Mouse (Mus musculus) heart, embryonic 15.5 days (tissue): ENCODE measurements around the gene Foxp2. TPM values are rescaled to one million over a fixed set of nuclear protein-coding genes. Genes with fewer than 3 reads are reported as not detected.
A peak's percentile ranks its signal among the peaks of the same experiment; 100 is the strongest.

Experiments used
- ATAC-seq: fragments of 200-750 bp; cut with Nextera tagmentation; replicated peaks from 2 replicates; pipeline ENCODE4 v1.8.0; 2017; ENCODE audit warnings: low read depth, moderate TSS enrichment; ENCODE audit not compliant: insufficient number of reproducible peaks, insufficient read depth, low FRiP score
- H3K27ac ChIP-seq: fragments of 300-500 bp; sonication (generic); 2 replicates; pipeline ENCODE4 v1.5.1; 2015; ENCODE audit warnings: mild to moderate bottlenecking, inconsistent platforms
- H3K27me3 ChIP-seq: fragments of 300-500 bp; sonication (generic); 2 replicates; pipeline ENCODE4 v1.6.1; 2015; ENCODE audit warnings: inconsistent platforms
- H3K36me3 ChIP-seq: fragments of 300-500 bp; sonication (generic); 2 replicates; pipeline ENCODE4 v1.6.1; 2015; ENCODE audit warnings: mild to moderate bottlenecking, inconsistent platforms
- H3K4me1 ChIP-seq: fragments of 300-500 bp; sonication (generic); replicated peaks from 2 replicates; pipeline ENCODE4 v1.6.1; 2015; ENCODE audit warnings: inconsistent platforms
- H3K4me2 ChIP-seq: fragments of 300-500 bp; sonication (generic); 2 replicates; pipeline ENCODE4 v1.6.1; 2015; ENCODE audit warnings: inconsistent platforms, mild to moderate bottlenecking, moderate library complexity
- H3K4me3 ChIP-seq: fragments of 300-500 bp; sonication (generic); 2 replicates; pipeline ENCODE4 v1.5.1; 2015; ENCODE audit warnings: mild to moderate bottlenecking, inconsistent platforms
- H3K9ac ChIP-seq: fragments of 300-500 bp; sonication (generic); 2 replicates; pipeline ENCODE4 v1.6.1; 2015; ENCODE audit warnings: mild to moderate bottlenecking, inconsistent platforms
- H3K9me3 ChIP-seq: fragments of 300-500 bp; sonication (generic); replicated peaks from 2 replicates; pipeline ENCODE4 v1.6.1; 2016; ENCODE audit warnings: inconsistent platforms
- WGBS: fragments of 180-500 bp; shearing (Covaris S2); methylation state at CpG from one replicate; pipeline ENCODE4 v1.1.7; 2015; ENCODE audit warnings: mixed read lengths; 5-methylcytosine and 5-hydroxymethylcytosine counted together
- polyA plus RNA-seq: library from polyadenylated mRNA; unstranded; fragments of >200 nt; fragmentation: Nextera tagmentation; extraction: Ambion mirVana; gene quantifications from 2 replicates; pipeline ENCODE4 v1.2.1, GENCODE M21; 2015

The Foxp2 gene
- polyA plus RNA-seq, 1 experiment from 2014 or later: 8.5 TPM

DNA sequence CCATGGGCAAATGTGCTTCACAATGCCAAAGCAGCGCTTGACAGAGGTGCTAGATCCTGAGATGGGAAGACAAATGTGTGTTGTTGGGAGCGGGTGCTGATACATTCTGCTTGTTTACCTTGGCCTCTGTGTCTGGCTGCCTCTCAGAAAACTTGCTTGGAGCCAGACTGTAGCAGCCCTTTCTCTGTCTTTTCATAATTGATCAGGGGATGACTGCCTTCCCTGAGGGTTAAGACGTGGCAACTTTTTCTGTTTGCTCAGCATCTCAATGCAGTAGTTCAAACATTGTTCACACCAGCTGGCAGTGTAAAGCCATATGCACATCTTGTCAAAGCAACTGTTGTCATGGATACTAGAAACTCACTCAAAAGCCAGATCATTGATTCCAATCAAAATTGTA lies 384.1 kb downstream of the Foxp2 start:
- Histone ChIP-seq H3K36me3 (no peaks in the 10 kb centered on the region), H3K9me3 (no peaks in the 10 kb centered on the region), H3K27ac (no peak overlapping the region), H3K4me1 (no peaks in the 10 kb centered on the region), H3K9ac (no peak overlapping the region), H3K27me3 (no peaks in the 10 kb centered on the region), H3K4me3 (no peak overlapping the region), H3K4me2 (no peak overlapping the region)
- WGBS: 50% methylated on average over 3 of the region's 3 CpGs
- no peak for ATAC-seq

DNA sequence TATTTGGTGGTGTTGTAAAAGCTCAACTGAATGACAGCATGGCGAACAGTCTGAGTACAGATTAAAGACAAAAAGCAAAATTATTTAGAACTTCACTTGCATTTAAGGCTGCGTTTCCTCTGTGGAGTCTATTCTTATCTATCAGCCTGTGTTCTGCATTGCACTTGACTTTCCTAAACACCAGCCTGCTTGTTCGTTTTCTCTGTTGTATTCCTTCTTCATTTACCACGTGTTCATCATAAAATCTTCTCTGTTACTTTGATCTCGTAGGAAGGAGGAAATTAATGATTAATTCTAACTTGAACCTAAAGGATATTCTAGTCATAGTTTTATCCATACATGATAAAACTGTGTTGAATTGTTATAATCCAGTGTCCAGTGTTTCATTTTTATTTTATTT lies 392.9 kb downstream of the Foxp2 start:
- no peak overlapping the region for H3K27ac ChIP-seq
- H3K4me3 ChIP-seq: no peak overlapping the region
- H3K27me3 ChIP-seq: no peaks in the 10 kb centered on the region
- 62% methylated on average over 5 of the region's 5 CpGs for WGBS
- no peaks in the 10 kb centered on the region for H3K9me3 ChIP-seq
- H3K4me2 ChIP-seq: no peak overlapping the region
- no peaks in the 10 kb centered on the region for H3K36me3 ChIP-seq
- no peak overlapping the region for H3K9ac ChIP-seq
- no peak for ATAC-seq
- H3K4me1 ChIP-seq: no peaks in the 10 kb centered on the region

- WGBS: 3% methylated on average over 1 of the region's 1 CpGs
- Histone ChIP-seq H3K36me3 (no peaks in the 10 kb centered on the region), H3K4me1 (no peaks in the 10 kb centered on the region), H3K4me2 (no peak overlapping the region), H3K4me3 (no peak overlapping the region), H3K9me3 (no peaks in the 10 kb centered on the region), H3K27me3 (no peaks in the 10 kb centered on the region), H3K9ac (no peak overlapping the region), H3K27ac (no peak overlapping the region)
- ATAC-seq: no peak
These were observed 398.1 kb downstream of the Foxp2 start for GRCm38 (mm10) chr6:15299279-15299678.

DNA sequence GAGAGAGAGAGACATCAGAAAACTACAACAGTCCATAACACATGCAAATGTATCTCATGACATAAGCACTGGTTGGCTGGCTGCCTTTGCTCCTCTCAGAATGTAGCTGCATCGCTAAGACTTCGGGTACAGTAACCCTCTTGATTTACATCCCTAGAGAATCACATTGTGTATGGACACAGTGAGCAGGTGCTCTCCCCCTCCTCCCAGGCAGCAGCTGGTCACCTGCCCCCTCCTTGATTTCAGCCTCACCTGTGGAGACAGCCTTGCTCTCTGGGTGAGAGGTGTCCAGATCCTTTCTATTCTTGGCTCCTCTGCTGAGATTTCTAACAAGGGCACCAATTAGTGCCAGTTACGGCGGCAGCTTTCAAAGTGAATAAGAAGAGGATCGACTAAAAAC lies 409.5 kb downstream of the Foxp2 start:
- Histone ChIP-seq H3K9ac (no peak overlapping the region), H3K9me3 (no peaks in the 10 kb centered on the region), H3K27me3 (no peaks in the 10 kb centered on the region), H3K4me1 (0 out of 2 replicates have a peak, but pooled peaks cover 3% of the 10 kb centered on the region), H3K27ac (no peak overlapping the region), H3K4me3 (no peak overlapping the region), H3K36me3 (no peaks in the 10 kb centered on the region), H3K4me2 (no peak overlapping the region; the same call in 1 of the 2 replicates)
- WGBS: 50% methylated on average over 5 of the region's 5 CpGs
- no peak for ATAC-seq

DNA sequence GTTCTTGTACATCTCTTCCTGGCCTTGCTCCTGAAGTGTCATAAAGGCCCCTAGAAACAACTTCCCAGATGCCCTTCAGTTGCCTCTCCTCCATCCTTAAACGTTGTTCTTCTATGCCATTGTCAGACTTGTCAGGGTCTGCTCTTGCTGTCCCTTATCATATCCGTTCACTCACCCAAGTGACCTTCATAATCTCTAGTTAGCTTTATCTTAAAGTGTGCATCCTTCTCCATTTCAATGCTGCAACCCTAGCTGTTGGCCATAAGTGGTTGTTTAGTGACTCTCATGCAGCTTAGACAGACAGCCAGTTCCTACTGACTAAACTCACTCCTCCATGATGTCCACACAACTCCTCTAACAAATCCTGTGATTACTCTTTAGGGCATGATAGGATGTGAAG lies 415.8 kb downstream of the Foxp2 start:
- H3K4me1 ChIP-seq: peaks cover 6% of the 10 kb centered on the region; the same call in 1 of the 2 replicates
- H3K9ac ChIP-seq: no peak overlapping the region
- ATAC-seq: no peak
- no peaks in the 10 kb centered on the region for H3K27me3 ChIP-seq
- H3K4me3 ChIP-seq: no peak overlapping the region
- no peak overlapping the region for H3K27ac ChIP-seq
- no peak overlapping the region for H3K4me2 ChIP-seq
- 37% methylated on average over 2 of the region's 2 CpGs for WGBS
- H3K36me3 ChIP-seq: no peaks in the 10 kb centered on the region
- no peaks in the 10 kb centered on the region for H3K9me3 ChIP-seq

DNA sequence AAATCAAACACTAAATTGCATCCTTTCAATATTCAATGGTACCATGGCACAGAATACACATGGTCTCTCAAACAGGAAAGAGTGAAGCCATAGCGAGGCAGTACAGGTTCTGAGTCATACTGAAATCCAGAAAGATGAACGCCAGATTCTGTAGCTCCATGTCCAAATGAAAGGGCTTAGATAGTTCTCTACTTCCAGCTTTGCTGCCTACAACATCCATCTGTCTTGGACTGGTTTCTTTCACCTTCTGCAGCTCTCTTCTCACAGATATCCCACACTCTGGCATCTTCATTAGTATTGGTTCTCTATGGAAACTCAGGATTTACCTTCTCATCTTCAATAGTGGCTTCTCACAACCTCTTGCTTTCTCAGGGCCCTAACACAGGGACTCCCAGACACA lies 417.2 kb downstream of the Foxp2 start:
- no peak overlapping the region for H3K4me2 ChIP-seq
- H3K27me3 ChIP-seq: no peaks in the 10 kb centered on the region
- peaks cover 6% of the 10 kb centered on the region; the same call in 1 of the 2 replicates for H3K4me1 ChIP-seq
- 87% methylated on average over 2 of the region's 2 CpGs for WGBS
- H3K27ac ChIP-seq: no peak overlapping the region
- no peak overlapping the region for H3K9ac ChIP-seq
- ATAC-seq: no peak
- no peak overlapping the region for H3K4me3 ChIP-seq
- no peaks in the 10 kb centered on the region for H3K9me3 ChIP-seq
- no peaks in the 10 kb centered on the region for H3K36me3 ChIP-seq

DNA sequence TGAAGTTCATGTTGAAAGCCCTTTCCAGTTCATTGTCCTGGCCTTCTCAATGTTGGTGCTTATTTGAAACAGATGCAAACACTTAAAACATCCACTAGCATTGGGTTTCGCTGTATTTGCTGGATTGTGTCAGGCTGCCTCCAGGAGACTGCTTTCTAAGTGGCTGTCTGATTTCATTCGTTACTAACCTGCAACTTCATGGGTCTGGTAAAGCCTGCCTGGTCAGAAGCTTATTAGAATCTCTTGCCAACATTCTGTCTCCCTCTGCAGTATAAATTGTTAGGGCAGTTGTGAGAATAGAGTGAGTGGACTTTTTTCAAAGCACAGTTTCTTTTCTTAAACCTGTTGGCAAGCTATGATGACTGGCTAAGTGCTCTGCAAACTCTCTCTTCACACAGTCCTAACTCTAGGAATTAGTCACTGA lies 420.4 kb downstream of the Foxp2 start:
- Histone ChIP-seq H3K27me3 (no peaks in the 10 kb centered on the region), H3K4me2 (peak overlapping the region; percentile 17; the same call in 1 of the 2 replicates), H3K9me3 (no peaks in the 10 kb centered on the region), H3K9ac (no peak overlapping the region), H3K27ac (peak overlapping the region; percentile 23), H3K4me3 (no peak overlapping the region), H3K36me3 (no peaks in the 10 kb centered on the region), H3K4me1 (peaks cover 6% of the 10 kb centered on the region; the same call in 1 of the 2 replicates)
- 13% methylated on average over 2 of the region's 2 CpGs for WGBS
- ATAC-seq: no peak; the same call in 1 of the 2 replicates

DNA sequence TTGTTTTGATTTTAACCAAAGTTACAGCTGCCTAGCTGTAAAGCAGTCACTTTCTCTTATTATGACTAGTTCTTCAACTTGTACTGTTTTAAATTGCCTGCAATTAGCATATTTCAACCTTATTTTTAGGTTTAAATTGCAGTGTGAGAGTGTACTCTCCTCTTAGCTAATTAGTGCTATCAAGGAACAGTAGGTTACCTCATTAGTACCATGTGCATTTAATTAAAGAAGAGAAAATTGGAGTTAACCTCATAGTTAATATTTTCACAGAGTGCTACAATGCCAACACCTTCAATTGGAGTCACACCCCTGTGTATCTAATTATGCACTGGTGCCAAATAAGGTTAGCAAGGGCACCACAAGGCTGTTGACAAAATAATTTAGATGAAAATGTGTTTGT lies 421.9 kb downstream of the Foxp2 start:
- Histone ChIP-seq H3K9me3 (no peaks in the 10 kb centered on the region), H3K9ac (no peak overlapping the region), H3K4me3 (no peak overlapping the region), H3K4me1 (peaks cover 6% of the 10 kb centered on the region; the same call in 1 of the 2 replicates), H3K27ac (no peak overlapping the region), H3K36me3 (no peaks in the 10 kb centered on the region), H3K4me2 (no peak overlapping the region), H3K27me3 (no peaks in the 10 kb centered on the region)
- no peak for ATAC-seq

- Histone ChIP-seq H3K4me2 (no peak overlapping the region), H3K27me3 (no peaks in the 10 kb centered on the region), H3K36me3 (no peaks in the 10 kb centered on the region), H3K4me3 (no peak overlapping the region), H3K9ac (no peak overlapping the region), H3K4me1 (no peaks in the 10 kb centered on the region), H3K27ac (no peak overlapping the region), H3K9me3 (no peaks in the 10 kb centered on the region)
- 82% methylated on average over 3 of the region's 3 CpGs for WGBS
- no peak for ATAC-seq
These were observed 446.6 kb downstream of the Foxp2 start for GRCm38 (mm10) chr6:15347705-15348104.

DNA sequence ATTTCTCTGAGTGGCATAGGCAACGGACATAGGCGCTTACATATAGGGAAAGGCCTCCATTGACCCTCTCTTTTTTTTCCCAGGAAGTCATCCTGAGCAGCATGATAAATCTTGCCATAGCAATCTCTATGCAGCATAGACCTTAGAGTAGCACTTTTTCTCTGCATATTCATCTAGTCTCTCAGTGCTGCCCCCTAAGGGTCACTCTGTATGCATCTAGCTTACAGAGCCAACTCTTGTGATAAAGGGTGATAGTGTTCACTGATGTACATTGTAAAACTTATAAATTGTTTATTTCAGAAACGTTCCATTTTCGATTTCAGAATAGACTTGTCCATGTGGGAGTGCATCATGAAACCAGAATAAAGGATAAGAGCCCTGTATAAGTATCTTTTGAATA lies 454.7 kb downstream of the Foxp2 start:
- 79% methylated on average over 4 of the region's 4 CpGs for WGBS
- Histone ChIP-seq H3K4me3 (no peak overlapping the region), H3K9ac (no peak overlapping the region), H3K4me1 (no peaks in the 10 kb centered on the region), H3K9me3 (no peaks in the 10 kb centered on the region), H3K36me3 (no peaks in the 10 kb centered on the region), H3K27ac (no peak overlapping the region), H3K4me2 (no peak overlapping the region), H3K27me3 (no peaks in the 10 kb centered on the region)
- no peak for ATAC-seq

DNA sequence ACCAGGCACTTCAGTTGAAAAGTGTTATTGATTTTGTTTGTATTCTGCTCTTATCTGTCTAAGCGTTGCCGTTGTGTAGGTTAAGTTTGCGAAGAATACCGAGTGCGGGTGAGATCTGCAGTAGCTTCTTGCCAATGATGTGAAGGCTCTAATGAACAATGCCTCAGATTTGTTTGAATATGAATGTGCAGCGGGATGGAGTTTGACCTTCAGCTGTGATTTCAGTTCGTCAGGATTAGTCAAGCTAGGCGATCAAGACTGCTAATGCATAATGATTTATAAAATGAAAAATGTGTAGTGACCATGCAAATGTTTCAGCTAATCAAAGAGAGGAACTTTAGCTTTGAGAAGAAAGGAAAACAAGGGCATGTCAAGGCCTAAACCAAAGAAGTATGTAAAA lies 469.1 kb downstream of the Foxp2 start:
- WGBS: 75% methylated on average over 8 of the region's 8 CpGs
- Histone ChIP-seq H3K4me3 (no peak overlapping the region), H3K9ac (no peak overlapping the region), H3K4me1 (no peaks in the 10 kb centered on the region), H3K27me3 (no peaks in the 10 kb centered on the region), H3K9me3 (no peaks in the 10 kb centered on the region), H3K4me2 (no peak overlapping the region), H3K36me3 (no peaks in the 10 kb centered on the region), H3K27ac (no peak overlapping the region)
- no peak for ATAC-seq

GRCm38 (mm10) chr6:15370827-15371226 lies 469.7 kb downstream of the Foxp2 start:
- Histone ChIP-seq H3K36me3 (no peaks in the 10 kb centered on the region), H3K27ac (no peak overlapping the region), H3K4me2 (no peak overlapping the region), H3K9ac (no peak overlapping the region), H3K9me3 (no peaks in the 10 kb centered on the region), H3K4me3 (no peak overlapping the region), H3K4me1 (no peaks in the 10 kb centered on the region), H3K27me3 (no peaks in the 10 kb centered on the region)
- WGBS: 63% methylated on average over 4 of the region's 4 CpGs
- ATAC-seq: no peak
